Mouse (Mus musculus): ENCODE data around the gene Itln1. TPM values are rescaled to one million over a fixed set of nuclear protein-coding genes. Genes with fewer than 3 reads are reported as not detected.

Gene Itln1
- polyA plus RNA-seq, 1 experiment, result not detected

GRCm38 (mm10) chr1:171560262-171560661 lies 25.2 kb upstream of the Itln1 start:
- Histone ChIP-seq H3K27ac (ENCODE audit: insufficient read depth, low read depth, low read length) (no peak overlapping the region), H3K4me3 (ENCODE audit: insufficient read depth, low read depth, low read length) (no peak overlapping the region), H3K4me1 (ENCODE audit: control insufficient read depth, insufficient read depth, low read length) (no peaks in the 10 kb centered on the region)
- WGBS, result 85% methylated on average over 2 of the region's 2 CpGs
- TF ChIP-seq POLR2A (IDR thresholded peaks at IDR 0.05; ENCODE audit: insufficient read depth, low read depth, low read length) (no peak), CTCF (IDR thresholded peaks at IDR 0.05; ENCODE audit: insufficient read depth, low read depth, low read length) (no peak)

GRCm38 (mm10) chr1:171558898-171559297 lies 23.8 kb upstream of the Itln1 start, which contains the start of gene Cd244a:
TSS of gene Cd244a (plus strand) at chr1:171559193.
- 54% methylated on average over 4 of the region's 4 CpGs for WGBS
- H3K4me1 ChIP-seq (ENCODE audit: control insufficient read depth, insufficient read depth, low read length), result no peaks in the 10 kb centered on the region
- no peak within 1 kb of the TSS for H3K27ac ChIP-seq (ENCODE audit: insufficient read depth, low read depth, low read length)
- TF ChIP-seq POLR2A (IDR thresholded peaks at IDR 0.05; ENCODE audit: insufficient read depth, low read depth, low read length), result no peak
- TF ChIP-seq CTCF (IDR thresholded peaks at IDR 0.05; ENCODE audit: insufficient read depth, low read depth, low read length), result no peak
- H3K4me3 ChIP-seq (ENCODE audit: insufficient read depth, low read depth, low read length), result no peak within 1 kb of the TSS

- 73% methylated on average over 6 of the region's 6 CpGs for WGBS
- H3K4me1 ChIP-seq (ENCODE audit: control insufficient read depth, insufficient read depth, low read length), result no peaks in the 10 kb centered on the region
- TF ChIP-seq CTCF (IDR thresholded peaks at IDR 0.05; ENCODE audit: insufficient read depth, low read depth, low read length), result no peak
- no peak for TF ChIP-seq POLR2A (IDR thresholded peaks at IDR 0.05; ENCODE audit: insufficient read depth, low read depth, low read length)
- H3K27ac ChIP-seq (ENCODE audit: insufficient read depth, low read depth, low read length), result no peak overlapping the region
- no peak overlapping the region for H3K4me3 ChIP-seq (ENCODE audit: insufficient read depth, low read depth, low read length)
These were observed 23.3 kb upstream of the Itln1 start for GRCm38 (mm10) chr1:171558407-171558806.

GRCm38 (mm10) chr1:171556366-171556765 lies 21.3 kb upstream of the Itln1 start:
- H3K27ac ChIP-seq (ENCODE audit: insufficient read depth, low read depth, low read length), result no peak overlapping the region
- H3K4me3 ChIP-seq (ENCODE audit: insufficient read depth, low read depth, low read length), result no peak overlapping the region
- no peak for TF ChIP-seq CTCF (IDR thresholded peaks at IDR 0.05; ENCODE audit: insufficient read depth, low read depth, low read length)
- no peak for TF ChIP-seq POLR2A (IDR thresholded peaks at IDR 0.05; ENCODE audit: insufficient read depth, low read depth, low read length)
- 82% methylated on average over 2 of the region's 2 CpGs for WGBS
- H3K4me1 ChIP-seq (ENCODE audit: control insufficient read depth, insufficient read depth, low read length), result no peaks in the 10 kb centered on the region

GRCm38 (mm10) chr1:171553359-171554341 lies 18.6 kb upstream of the Itln1 start:
- TF ChIP-seq POLR2A (IDR thresholded peaks at IDR 0.05; ENCODE audit: insufficient read depth, low read depth, low read length) (no peak), CTCF (IDR thresholded peaks at IDR 0.05; ENCODE audit: insufficient read depth, low read depth, low read length) (no peak)
- Histone ChIP-seq H3K27ac (ENCODE audit: insufficient read depth, low read depth, low read length) (no peak overlapping the region), H3K4me1 (ENCODE audit: control insufficient read depth, insufficient read depth, low read length) (no peaks in the 10 kb centered on the region), H3K4me3 (ENCODE audit: insufficient read depth, low read depth, low read length) (no peak overlapping the region)
- WGBS, result 72% methylated on average over 11 of the region's 11 CpGs

- TF ChIP-seq POLR2A (IDR thresholded peaks at IDR 0.05; ENCODE audit: insufficient read depth, low read depth, low read length), result no peak
- no peak for TF ChIP-seq CTCF (IDR thresholded peaks at IDR 0.05; ENCODE audit: insufficient read depth, low read depth, low read length)
- H3K4me1 ChIP-seq (ENCODE audit: control insufficient read depth, insufficient read depth, low read length), result no peaks in the 10 kb centered on the region
- H3K4me3 ChIP-seq (ENCODE audit: insufficient read depth, low read depth, low read length), result no peak overlapping the region
- WGBS, result 81% methylated on average over 2 of the region's 2 CpGs
- H3K27ac ChIP-seq (ENCODE audit: insufficient read depth, low read depth, low read length), result no peak overlapping the region
These were observed 17.1 kb upstream of the Itln1 start for GRCm38 (mm10) chr1:171552230-171552629.

- TF ChIP-seq POLR2A (IDR thresholded peaks at IDR 0.05; ENCODE audit: insufficient read depth, low read depth, low read length) (no peak), CTCF (IDR thresholded peaks at IDR 0.05; ENCODE audit: insufficient read depth, low read depth, low read length) (no peak)
- Histone ChIP-seq H3K27ac (ENCODE audit: insufficient read depth, low read depth, low read length) (no peak overlapping the region), H3K4me3 (ENCODE audit: insufficient read depth, low read depth, low read length) (no peak overlapping the region), H3K4me1 (ENCODE audit: control insufficient read depth, insufficient read depth, low read length) (no peaks in the 10 kb centered on the region)
- WGBS, result 85% methylated on average over 7 of the region's 7 CpGs
These were observed 16.2 kb upstream of the Itln1 start for GRCm38 (mm10) chr1:171551326-171551725.

GRCm38 (mm10) chr1:171540694-171541093 lies 5.6 kb upstream of the Itln1 start:
- 89% methylated on average over 1 of the region's 1 CpGs for WGBS
- H3K4me1 ChIP-seq (ENCODE audit: control insufficient read depth, insufficient read depth, low read length), result no peaks in the 10 kb centered on the region
- no peak for TF ChIP-seq POLR2A (IDR thresholded peaks at IDR 0.05; ENCODE audit: insufficient read depth, low read depth, low read length)
- H3K27ac ChIP-seq (ENCODE audit: insufficient read depth, low read depth, low read length), result no peak overlapping the region
- no peak overlapping the region for H3K4me3 ChIP-seq (ENCODE audit: insufficient read depth, low read depth, low read length)

- H3K4me1 ChIP-seq (ENCODE audit: control insufficient read depth, insufficient read depth, low read length), result no peaks in the 10 kb centered on the region
- H3K27ac ChIP-seq (ENCODE audit: insufficient read depth, low read depth, low read length), result no peak overlapping the region
- TF ChIP-seq POLR2A (IDR thresholded peaks at IDR 0.05; ENCODE audit: insufficient read depth, low read depth, low read length) (no peak), CTCF (IDR thresholded peaks at IDR 0.05; ENCODE audit: insufficient read depth, low read depth, low read length) (no peak)
These were observed 537 bp downstream of the Itln1 start for GRCm38 (mm10) chr1:171534557-171534956.

More at GRCm38 (mm10) chr1:171534557-171534956, 537 bp downstream of the Itln1 start:
- H3K4me3 ChIP-seq (ENCODE audit: insufficient read depth, low read depth, low read length), result no peak overlapping the region
